Mouse (Mus musculus) brain, embryonic 14.5 days (tissue): Measurements from ENCODE around the gene Ifitm10.
"Not testable (repeated sequence)": the region's sequence is repeated elsewhere in the genome, so short reads cannot be mapped to it uniquely, and the experiment has no call there.

ENCODE experiments used
- CTCF ChIP-seq: fragments of 200-500 bp; IDR thresholded peaks from 2 replicates; pipeline ENCODE4 v1.5.1; 2012; ENCODE audit warnings: inconsistent platforms, mild to moderate bottlenecking, moderate library complexity, borderline replicate concordance; ENCODE audit not compliant: insufficient read depth, insufficient read length; ENCODE audit errors: extremely low read depth
- POLR2A ChIP-seq: fragments of 200-500 bp; IDR thresholded peaks from 2 replicates; pipeline ENCODE4 v1.6.1; 2012; ENCODE audit warnings: mild to moderate bottlenecking, inconsistent platforms, borderline replicate concordance; ENCODE audit not compliant: poor library complexity, insufficient read depth, insufficient read length, severe bottlenecking; ENCODE audit errors: extremely low read depth

- TF ChIP-seq POLR2A, CTCF: not testable (repeated sequence)
Measured at GRCm38 (mm10) chr7:142405134-142405533, 31.6 kb upstream of the Ifitm10 start.
